Mouse (Mus musculus): ENCODE results near the gene Fam19a4. TPM values are rescaled to one million over a fixed set of nuclear protein-coding genes. Genes with fewer than 3 reads are reported as not detected.

Gene Fam19a4
- polyA plus RNA-seq (2015; fragmentation: Nextera tagmentation; extraction: Ambion mirVana): not detected in 2 replicates

GRCm38 (mm10) chr6:97060074-97060681 is at the start of gene Fam19a4:
Fam19a4 (minus strand) TSS chr6:97060413.

Other genes starting within 250 kb of the Fam19a4 start
- gene Eogt, start 88.8 kb upstream of the Fam19a4 start, polyA plus RNA-seq (2015; fragmentation: Nextera tagmentation; extraction: Ambion mirVana): 9.3 and 11.7 TPM in 2 replicates
- 29.2 and 37.4 TPM in 2 replicates for gene Tmf1, start 118.7 kb upstream of the Fam19a4 start, polyA plus RNA-seq (2015; fragmentation: Nextera tagmentation; extraction: Ambion mirVana)
- 31.3 and 40.4 TPM in 2 replicates for gene Uba3, start 145.2 kb upstream of the Fam19a4 start, polyA plus RNA-seq (2015; fragmentation: Nextera tagmentation; extraction: Ambion mirVana)
- gene Arl6ip5, start 150.3 kb upstream of the Fam19a4 start, polyA plus RNA-seq (2015; fragmentation: Nextera tagmentation; extraction: Ambion mirVana): 74.3 and 79.7 TPM in 2 replicates
- 0.10 TPM in 1 of 2 replicates, not detected in the other for gene Lmod3, start 192.3 kb upstream of the Fam19a4 start, polyA plus RNA-seq (2015; fragmentation: Nextera tagmentation; extraction: Ambion mirVana)